Mouse (Mus musculus) gastrocnemius, adult 18-20 months (tissue): ENCODE measurements around the gene Nfrkb. TPM values are rescaled to one million over a fixed set of nuclear protein-coding genes. Genes with fewer than 3 reads are reported as not detected.

ENCODE experiments used
- DNase-seq: peaks from one replicate; pipeline ENCODE4 v3.0.0; 2021; ENCODE audit warnings: low spot score
- long read RNA-seq, 2 experiments: library from polyadenylated mRNA; stranded (forward); transcript quantifications; one replicate each; pipeline ENCODE4 v2.0.0; 2021
- total RNA-seq, 2 experiments: library from RNA; stranded (reverse); gene quantifications; 2 replicates each; pipeline ENCODE4 v1.2.3; 2021

The Nfrkb gene
- 1 to 10 TPM; 8.6 to 8.7 TPM for total RNA-seq
- long read RNA-seq, experiment 1, full-length matches to known transcripts = 2 of 5 reads
- long read RNA-seq, experiment 1, partial matches to known transcripts = 2 of 5 reads
- long read RNA-seq, experiment 1, other reads (novel, unspliced or antisense) = 1 of 5 reads
- long read RNA-seq, experiment 2, full-length matches to known transcripts = 3 of 6 reads
- long read RNA-seq, experiment 2, partial matches to known transcripts = 2 of 6 reads
- long read RNA-seq, experiment 2, other reads (novel, unspliced or antisense) = 1 of 6 reads

DNA sequence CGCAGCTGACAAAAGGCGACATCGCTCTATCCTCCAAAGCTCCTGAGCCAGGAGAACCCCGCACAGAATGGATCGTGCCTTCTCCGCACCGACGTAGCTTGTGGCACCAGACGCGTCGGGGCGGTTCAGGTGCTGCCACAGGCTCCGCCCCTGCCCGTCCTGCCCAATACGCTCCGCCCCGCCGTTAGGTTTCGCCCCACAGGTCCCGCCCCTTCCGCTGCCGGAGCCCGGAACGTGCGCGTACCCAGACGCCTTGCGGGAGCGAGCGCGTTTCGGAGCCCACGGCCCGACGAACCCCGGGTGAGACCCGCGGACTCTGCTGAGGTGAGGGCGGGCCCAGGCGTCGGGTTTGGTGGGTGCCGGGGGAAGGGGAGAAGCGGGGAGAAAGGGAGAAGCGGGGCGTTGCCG lies at the start of gene Nfrkb:
Nfrkb (plus strand) TSS at position 246 of the 408 bp plus-strand sequence.
- DNase-seq = peak; percentile 95

DNA sequence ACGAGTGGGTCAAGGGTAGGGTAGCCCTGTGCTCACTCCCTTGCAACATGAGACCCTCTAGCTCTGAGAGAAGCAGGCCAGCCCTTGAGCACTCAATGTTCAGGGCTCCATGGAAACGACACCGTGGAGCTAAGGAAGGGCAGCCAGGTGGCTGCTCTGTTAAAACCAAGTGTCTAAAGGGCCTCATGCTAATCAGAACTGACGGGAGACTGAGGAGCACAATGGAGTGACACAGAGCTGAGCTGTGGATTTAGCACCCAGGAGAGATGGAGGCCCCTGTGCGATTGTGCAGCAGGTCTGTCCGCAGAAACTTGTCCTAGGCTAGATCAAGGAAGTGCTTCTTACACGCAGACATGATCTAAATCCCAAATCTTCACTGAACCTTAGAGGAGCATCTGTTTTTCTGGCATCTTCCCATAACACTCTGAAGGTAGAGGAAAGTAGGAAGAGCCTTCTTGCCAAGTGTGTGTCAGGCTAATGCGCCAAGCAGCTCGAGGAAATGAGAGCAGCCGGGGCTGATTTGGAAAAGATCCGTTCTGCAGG lies 41.6 kb upstream of the Nfrkb start:
- no peak for DNase-seq

DNA sequence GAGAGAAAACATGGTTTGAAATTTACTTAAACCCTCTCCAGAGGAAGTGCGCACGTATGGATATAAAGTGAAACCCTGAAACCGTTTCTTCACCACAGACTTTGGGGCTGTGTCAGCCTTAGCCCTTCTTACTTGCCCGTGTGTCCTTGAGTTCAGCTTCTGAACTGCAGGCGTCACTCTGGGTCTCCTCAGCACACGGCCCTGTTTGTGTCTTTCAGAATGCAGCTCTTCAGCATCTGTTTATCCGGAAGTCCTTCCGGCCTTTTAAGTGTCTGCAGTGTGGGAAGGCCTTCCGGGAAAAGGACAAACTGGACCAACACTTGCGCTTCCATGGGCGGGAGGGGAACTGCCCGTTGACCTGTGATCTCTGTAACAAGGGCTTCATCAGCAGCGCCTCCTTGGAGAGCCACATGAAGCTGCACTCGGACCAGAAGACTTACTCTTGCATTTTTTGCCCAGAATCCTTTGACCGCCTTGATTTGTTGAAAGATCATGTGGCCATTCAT lies 39.4 kb upstream of the Nfrkb start:
- no peak for DNase-seq

DNA sequence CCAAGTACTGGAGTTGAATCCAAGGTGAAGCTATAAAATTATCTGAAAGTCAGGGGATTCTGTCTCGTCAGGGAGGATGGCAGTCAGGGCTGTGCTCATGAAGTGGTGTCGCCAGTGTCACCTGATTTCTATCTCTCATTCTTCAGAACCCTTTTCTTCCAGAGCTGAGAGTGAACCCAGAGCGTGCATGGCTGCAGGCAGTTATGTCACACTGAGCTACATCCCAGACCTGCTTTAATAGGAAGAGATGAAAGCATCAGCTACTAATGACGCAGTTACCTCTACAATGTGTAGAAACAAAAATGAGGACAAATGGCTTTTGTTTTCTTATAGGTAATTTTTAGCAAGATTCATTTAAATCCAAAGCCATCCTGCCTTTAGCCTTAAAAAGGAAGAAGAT lies 37.5 kb upstream of the Nfrkb start:
- DNase-seq = no peak

DNA sequence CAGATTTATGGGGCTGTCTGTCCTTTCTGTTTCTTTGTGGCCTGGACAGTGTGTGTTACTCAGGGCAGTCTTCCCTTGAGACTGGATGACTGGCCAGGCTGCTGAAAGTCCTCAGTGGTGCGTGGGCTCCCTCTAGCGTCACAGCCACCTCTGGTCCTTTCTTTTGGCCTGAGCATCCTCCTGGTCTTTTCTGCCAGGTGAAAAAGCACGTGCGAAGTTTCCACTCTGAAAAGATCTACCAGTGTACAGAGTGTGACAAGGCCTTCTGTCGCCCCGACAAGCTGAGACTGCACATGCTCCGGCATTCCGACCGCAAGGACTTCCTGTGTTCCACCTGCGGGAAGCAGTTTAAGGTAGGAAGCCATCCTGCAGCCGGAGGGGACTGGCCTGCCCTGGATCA lies 37.1 kb upstream of the Nfrkb start:
- peak; percentile 67 for DNase-seq

DNA sequence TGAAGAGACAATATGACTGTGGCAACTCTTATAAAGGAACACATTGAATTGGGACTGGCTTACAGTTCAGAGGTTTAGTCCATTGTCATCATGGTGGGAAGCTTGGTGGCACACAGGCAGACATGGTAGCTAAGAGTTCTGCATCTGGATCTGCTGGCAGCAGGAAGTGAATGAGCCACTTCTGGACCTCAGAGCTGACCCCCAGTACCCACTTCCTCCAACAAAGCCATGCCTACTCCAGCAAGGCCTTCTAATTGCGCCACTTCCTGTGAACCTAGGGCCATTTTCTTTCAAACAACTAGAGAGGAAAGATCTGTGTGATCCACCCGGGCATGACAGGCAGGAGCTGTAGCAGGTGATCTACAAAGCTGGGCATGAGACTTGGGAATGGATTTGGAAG lies 33.3 kb upstream of the Nfrkb start:
- no peak for DNase-seq

DNA sequence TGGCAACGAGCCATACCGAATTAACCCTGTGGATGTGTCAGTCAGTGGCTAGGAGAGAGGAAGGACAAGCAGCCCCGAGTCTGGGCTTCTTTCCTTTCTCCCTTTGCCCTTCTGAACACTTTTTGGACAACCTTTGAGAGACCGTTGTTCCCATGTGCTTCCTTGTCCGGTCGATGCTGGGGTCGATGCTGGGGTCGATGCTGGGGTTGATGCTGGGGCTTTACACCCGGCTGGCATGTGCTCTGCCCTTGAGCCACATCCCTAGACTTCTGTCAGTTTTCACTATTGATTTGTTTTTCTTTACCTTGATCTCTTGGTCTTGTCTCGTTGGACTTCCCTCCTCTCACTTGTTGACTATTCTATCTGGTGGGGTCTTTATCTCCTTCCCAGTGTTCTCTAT lies 32.5 kb upstream of the Nfrkb start:
- no peak for DNase-seq

DNA sequence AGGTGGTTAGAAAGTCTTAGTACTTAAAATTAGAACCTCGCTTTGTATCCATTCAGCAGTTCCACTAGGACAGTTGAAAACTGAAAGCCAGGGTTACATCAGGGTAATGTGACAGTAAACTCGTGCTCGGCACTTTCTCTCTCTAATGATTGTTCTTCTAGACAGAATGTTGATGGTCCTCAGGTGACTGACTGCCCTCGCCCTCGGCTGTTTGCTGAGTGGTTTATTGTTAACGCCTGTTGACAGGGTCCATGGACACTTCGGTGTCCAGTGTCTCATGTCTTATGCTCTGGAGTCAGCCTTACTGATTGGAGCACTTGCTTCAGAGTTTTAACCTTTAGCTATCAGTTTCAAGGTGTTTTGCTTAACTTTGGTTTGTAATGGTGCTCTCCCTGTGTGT lies 31.9 kb upstream of the Nfrkb start:
- no peak for DNase-seq

DNA sequence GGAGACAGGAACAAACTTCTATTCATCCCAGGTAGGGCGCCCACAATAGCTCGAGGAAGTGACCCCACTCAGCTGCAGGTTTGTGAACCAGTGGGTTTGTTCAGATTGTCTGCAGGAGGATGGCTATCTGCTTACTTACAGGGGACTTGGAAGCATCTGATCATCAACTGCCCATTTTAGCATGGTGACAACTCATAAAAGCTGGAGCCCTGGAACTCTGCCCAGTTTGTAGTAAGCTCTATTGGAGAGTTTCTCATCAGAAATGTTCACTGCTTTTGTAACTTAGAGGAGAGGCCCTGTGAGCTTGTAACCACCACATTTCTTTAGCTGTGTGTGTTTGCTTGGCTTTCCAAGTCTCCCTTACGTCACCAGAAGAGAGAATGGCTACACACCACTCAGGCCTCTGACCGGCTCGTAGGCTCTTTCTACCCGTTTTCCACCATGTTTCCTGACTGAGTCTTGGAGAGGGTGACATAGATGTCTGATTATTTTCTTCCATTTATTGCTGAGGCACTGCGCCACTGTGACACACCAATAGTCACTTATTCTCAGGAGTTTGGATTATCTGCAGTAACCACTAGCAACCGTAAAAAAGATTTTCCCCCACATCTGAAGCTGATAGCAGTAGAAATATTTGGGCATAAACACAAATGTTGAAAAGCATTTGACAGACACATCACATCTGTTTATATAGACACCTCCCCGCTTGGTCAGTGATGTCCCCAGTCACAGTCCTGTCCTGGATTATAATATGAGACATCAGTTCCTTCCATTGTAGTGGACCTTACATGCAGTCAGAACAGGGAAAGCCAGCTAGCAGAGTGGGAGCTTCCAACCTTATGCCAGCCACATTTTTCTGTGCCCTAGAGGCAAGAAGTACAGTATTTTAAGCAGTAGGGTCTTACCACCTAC lies 22.0 kb upstream of the Nfrkb start:
- DNase-seq = no peak

DNA sequence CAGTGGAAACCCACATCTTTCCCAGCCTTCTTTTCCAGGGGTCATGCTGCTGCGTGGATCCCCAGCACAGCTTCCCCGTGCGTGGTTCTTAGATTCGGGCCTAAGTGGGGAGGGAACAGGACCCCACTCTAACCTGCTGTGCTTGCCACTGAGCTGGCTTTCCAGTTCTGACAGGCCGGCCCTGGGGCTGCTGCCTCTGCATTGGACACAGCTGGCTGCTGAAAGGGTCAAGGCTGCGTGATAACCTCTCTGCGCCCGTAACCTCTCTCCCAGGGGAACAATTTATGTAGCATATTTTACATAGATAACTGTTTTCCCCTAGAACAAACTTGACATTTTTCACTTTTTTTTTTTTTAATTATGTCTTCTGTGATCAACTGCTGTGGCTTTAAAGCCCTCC lies 20.9 kb upstream of the Nfrkb start:
- no peak for DNase-seq

DNA sequence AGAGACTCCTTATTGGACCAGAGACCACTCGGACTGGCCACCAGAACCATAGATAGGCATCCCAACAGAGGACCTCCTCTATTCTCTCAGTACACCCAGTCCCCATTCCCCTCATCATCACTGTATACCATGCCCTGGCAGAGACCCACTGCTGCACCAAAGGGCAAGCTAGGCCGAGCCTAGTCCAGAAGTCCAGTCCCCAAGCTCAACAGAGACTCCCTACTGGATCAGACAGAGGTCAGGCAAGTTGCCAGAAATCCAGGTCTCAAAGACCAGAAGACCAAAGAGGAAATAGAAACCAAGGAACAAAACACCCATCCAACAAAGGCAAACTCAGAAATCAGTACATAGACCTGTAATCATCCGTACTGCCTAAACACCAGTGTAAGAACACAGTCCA lies 14.3 kb upstream of the Nfrkb start:
- DNase-seq = no peak

DNA sequence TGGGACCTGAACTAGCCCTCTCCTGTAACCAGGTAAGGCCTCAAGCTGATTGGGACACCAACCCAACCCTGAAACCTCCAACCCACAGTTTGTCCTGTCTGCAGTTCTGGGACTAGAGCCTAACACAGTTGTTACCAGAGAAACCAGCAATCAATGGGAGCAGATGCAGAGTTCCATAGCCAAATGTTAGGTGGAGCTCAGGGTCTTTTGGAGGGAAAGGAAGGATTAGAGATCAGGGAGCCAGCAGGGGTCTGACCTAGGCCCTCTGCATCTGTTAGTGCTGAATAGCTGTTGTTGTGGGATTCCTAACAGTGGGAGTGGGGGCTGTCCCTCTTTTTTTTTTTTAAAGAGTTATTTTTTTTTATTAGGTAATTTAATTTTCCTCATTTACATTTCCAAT lies 9.3 kb upstream of the Nfrkb start:
- no peak for DNase-seq

DNA sequence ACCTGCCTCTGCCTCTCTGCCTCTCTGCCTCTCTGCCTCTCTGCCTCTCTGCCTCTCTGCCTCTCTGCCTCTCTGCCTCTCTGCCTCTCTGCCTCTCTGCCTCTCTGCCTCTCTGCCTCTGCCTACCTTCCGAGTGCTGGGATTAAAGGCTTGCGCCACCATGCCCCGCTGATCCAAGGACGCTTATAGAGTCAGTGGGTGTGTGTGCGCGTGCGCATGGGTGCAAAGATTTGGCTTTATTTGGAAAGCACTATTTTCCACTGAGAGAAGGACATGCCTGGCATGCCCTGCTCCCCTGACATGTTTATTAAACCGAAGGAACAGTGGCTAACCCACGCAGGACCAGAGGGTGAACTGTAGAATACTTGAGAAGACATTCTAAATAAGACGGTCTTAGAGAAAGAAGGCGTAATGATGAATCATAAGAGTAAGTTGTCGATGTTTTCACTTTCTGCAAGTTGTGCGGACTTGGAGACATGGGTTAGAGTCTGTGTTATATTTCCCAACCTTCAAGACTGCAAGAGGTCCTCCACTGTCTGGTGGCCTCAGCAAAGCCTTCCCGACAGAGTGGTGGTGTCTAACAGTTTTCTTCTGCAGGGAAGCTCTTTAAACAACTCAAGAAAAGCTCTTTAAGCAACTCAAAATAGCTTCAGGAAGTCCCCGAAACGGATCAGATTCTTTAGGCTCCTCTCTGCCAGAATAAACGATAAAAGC lies 1.0 kb upstream of the Nfrkb start:
- DNase-seq = no peak

DNA sequence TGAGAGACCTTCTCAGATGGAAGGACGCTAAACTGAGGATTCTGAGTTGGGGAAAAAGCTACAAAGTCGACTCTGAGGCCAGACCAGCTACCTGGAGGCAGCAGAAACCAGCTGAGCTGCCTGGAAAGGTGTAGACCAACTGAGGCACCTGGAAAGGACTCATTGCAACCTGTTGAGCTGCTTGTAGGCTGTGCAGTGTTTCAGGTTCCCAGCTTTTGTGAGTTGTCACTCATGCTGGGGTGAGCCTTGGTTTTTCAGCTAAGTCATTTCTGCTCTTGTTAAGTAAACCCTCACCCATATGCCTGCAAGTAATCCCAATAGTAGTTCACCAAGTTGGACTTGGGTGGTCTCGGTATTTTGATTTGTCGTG lies 507 bp upstream of the Nfrkb start:
- DNase-seq = no peak

DNA sequence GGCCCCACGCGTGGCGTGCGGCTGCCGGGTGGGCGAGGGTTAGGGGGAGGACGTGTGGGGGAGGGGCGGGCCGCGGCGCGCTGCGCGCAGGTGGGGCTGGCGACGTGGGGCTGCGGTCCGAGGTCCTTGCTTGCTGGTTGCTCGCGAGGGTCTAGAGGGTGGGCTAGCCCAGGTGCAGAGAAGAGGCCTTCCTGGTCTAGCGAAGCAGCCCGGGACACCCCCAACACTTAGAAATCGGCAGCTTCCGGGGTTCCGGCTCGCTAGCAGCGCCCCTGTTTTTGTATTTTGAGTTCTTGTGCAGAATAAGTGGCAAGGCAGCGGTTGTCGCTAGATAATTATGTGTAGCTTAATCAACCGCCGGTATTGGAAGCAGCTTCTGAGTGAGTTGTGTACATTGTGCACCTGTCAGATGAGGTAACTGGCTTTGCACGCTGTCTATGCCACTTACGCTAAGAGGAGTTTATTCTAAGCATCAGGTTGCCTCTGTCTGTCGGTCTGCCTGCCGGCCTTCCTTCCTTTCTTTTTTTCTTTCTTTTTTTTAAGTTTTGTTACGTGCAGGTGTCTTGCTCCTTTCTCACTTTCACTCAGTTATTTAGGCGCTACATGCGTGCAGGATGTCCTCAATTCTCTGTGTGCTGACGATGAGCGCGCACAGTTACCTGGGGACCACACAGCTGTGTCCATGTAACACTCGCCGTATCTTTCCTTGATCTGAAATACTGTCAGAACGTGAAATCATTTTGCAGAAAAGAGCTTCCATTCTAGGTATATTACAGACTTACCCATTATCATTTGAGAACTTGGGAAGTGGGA lies 582 bp downstream of the Nfrkb start:
- DNase-seq = no peak

DNA sequence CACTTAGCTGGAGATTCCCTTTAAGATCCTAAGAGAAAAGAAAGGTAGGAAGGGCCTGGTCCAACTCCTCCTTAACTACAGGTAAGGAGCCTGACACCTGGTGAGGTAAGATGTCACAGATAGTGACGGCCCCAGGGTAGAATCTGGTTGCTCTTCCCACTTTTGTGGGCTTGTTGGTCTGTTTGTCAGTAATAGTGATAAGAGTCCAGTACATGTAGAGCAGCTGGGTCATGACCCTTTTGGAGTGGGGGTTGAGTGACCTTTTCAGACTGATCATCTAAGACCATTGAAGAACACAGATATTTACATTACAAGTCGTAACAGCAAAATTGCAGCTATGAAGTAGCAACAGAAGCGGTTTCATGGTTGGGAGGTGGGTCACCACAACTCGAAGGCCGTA lies 1.2 kb downstream of the Nfrkb start:
- DNase-seq = no peak

DNA sequence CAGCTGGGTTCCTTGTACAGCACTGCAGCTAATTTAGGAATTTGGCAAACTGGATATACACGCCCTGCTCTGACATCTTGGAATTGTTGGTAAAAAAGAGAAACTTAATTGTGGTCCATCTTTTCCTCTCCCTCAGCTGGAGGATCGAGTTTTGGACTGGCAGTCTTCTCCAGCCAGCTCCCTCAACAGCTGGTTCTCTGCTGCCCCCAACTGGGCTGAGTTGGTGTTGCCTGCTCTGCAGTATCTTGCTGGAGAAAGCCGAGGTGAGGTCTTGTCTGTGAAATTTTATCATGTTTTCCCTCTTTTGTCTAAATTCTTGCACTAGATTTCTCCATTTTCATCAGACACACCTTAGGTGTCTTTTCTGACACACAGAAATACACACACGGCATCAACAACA lies 14.4 kb downstream of the Nfrkb start:
- peak; percentile 63 for DNase-seq

DNA sequence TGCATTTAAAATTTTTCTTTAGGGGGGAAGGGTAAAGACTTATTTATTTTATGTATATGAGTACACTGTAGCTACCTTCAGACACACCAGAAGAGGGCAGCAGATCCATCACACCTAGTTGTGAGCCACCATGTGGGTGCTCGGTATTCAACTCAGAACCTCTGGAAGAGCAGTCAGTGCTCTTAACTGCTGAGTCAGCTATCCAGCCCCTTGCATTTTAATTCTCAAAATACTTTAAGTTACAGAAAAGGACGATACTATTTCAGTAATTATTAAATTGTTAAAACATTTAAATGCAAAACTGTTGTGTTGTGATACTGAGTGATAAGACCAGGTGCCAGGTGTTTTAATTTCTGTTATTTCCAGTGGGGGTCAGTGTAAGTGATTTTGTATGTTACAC lies 18.3 kb downstream of the Nfrkb start:
- no peak for DNase-seq

DNA sequence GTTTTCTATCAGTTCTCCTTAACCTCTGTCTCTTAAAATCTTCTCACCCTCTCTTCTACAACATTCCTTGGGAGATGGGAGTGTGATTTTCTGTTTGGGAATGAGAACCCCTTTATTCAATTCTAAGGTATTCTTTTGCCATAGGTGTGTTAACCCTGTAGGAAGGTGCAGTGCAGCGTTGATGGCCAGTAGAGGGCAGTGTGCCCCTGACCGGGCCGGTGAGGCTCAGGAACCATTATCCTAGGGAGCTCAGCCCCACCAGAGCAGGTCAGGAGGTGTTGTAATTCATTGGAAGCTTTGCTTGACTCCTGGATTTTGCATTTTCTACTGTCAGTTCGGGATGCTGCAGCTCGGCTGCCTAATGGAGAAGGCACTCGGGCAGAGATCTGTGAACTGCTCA lies 19.2 kb downstream of the Nfrkb start:
- no peak for DNase-seq

DNA sequence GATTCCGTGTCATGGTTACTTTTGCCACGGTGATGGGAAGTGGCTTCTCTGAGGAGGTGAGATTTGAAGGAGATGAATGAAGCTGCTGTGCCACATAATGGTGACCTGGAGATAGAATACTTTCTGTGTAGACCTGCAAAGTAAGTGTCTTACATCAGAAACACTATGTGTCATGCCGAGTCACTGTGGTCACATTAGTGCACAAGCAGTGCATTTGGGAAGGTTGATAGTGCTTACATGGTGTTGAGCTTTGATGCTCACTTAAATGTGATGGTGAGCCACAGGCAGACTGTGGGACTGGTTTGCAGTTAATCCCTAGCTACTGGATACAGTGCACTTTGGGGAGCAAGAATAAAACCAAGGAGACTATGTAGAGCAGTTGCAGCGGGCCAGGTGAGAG lies 26.2 kb downstream of the Nfrkb start:
- no peak for DNase-seq

DNA sequence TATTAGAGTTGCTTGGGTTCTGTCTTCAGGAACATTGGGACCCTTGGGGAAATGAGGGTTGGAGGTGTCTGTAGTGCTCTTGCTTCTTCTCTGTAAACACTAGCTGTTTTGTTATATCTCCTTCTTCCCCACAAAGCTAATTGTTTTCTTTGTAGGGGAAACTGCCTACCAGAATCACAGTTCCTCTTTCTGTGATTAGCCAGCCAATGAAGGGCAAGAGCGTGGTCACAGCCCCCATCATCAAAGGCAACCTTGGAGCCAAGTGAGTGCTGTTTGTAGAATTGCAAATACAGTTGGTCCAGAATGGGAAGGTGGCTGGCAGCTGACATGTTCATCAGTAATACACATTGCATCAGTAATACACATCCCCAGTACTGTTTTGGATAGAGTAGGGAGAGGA lies 32.8 kb downstream of the Nfrkb start:
- DNase-seq = no peak
